Mouse (Mus musculus) bone marrow, adult 2 months (tissue): ENCODE measurements around the gene Fars2.

Source experiments
- CTCF ChIP-seq: fragments of 200-500 bp; IDR thresholded peaks from 2 replicates; pipeline ENCODE4 v1.5.1; 2011; ENCODE audit warnings: low read length, control low read depth; ENCODE audit not compliant: control insufficient read depth, insufficient read depth
- POLR2A ChIP-seq: fragments of 200-500 bp; IDR thresholded peaks from 2 replicates; pipeline ENCODE4 v1.6.1; 2011; ENCODE audit warnings: low read depth, mild to moderate bottlenecking, control low read depth, low read length, borderline replicate concordance; ENCODE audit not compliant: control insufficient read depth

DNA sequence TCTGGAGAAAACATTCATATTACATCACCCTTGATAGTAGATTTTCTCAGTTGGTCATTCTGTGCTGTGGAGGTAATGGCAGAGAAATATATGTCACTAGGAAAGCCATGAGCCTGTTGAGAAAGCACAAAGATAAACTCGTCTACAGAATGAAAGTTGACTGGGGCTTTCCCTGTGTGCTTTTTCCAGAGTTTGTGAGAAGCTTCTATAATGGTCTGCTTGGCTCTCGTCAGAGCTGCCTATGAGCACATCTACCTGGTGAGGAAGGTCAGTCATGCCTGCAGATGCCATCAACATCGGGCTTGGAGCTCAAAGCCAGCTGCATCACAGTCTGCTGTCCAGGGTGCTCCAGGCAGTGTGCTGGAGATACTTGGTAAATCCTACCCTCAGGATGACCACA is 87.1 kb downstream of the Fars2 start:
- TF ChIP-seq CTCF: no peak
- TF ChIP-seq POLR2A: no peak
